In the genomic region with DNA sequence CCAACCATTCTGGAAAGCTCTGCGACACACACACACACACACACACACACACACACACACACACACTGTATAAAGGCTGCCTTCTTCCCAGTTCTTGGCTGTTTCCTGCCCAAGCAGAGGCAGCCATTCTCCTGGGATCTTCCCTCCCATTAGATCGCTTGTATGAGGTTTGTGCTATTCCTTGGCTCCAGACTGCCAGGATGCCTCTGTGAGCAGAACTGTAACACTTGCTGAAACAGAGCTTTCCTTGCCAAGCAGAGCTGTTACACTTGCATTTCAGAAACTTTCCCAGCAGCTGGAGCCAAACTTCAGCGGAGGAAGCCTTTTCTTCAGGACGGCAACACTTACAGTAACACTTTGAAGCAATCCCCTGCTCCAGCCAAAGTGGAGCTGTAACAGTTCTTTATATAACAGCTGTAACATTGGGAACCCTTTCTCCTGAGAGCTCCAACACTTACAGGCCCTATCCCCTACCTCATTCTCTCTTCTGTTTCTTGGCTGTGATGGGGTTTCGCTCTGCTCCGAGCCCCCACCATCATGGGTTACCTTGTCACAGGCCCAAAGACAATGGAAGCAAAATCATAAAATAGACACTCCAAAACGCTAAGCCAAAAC, we compare ENCODE assay signal across 10 mouse cellular contexts.
DNase-seq lines count a peak whose midpoint lies in the region; ATAC-seq lines count a peak whose summit lies in the region.
"Had no signal": no experiment of that assay in that cellular context is flagged by ENCODE, and none has a peak within 500 bp of the region (broad histone marks: within the 10 kb centered on the region; RNA-seq: fewer than 3 reads in every experiment).

No protein-coding gene starts in this region.

- H3K4me1 ChIP-seq in embryonic facial prominence, embryonic 15.5 days: no peaks in the 10 kb centered on the region
- no peaks in the 10 kb centered on the region for H3K4me1 ChIP-seq in midbrain, embryonic 11.5 days (ENCODE audit: control insufficient read depth, insufficient read depth, low read length)
- H3K4me1 ChIP-seq in hindbrain, embryonic 11.5 days (replicated peaks; ENCODE audit: control insufficient read depth, insufficient read depth, low read length): no peaks in the 10 kb centered on the region
- H3K4me1 ChIP-seq: midbrain, embryonic 13.5 days had no signal

- no peak overlapping the region for H3K9ac ChIP-seq in embryonic facial prominence, embryonic 15.5 days
- no peak overlapping the region for H3K9ac ChIP-seq in midbrain, embryonic 11.5 days (ENCODE audit: low read length)
- no peak overlapping the region for H3K9ac ChIP-seq in hindbrain, embryonic 11.5 days (ENCODE audit: low read depth, low read length)
- H3K9ac ChIP-seq: midbrain, embryonic 13.5 days had no signal

- no peak overlapping the region for H3K27ac ChIP-seq in embryonic facial prominence, embryonic 15.5 days (replicated peaks)
- H3K27ac ChIP-seq in midbrain, embryonic 11.5 days (ENCODE audit: low read depth, low read length): no peak overlapping the region
- H3K27ac ChIP-seq in hindbrain, embryonic 11.5 days (ENCODE audit: low read depth, low read length): no peak overlapping the region
- H3K27ac ChIP-seq: midbrain, embryonic 13.5 days had no signal

- peak; percentile 1 for DNase-seq in kidney, adult 11 months
- DNase-seq in kidney, adult 9 months: no peak
- DNase-seq in heart, postnatal 10 days: peak; percentile 60 to 64
- peak; percentile 1 for DNase-seq in lung, postnatal 25 days (ENCODE audit: low spot score)
- no peak for DNase-seq in embryo, embryonic 10 days (ENCODE audit: low spot score)
- DNase-seq in midbrain, embryonic 11.5 days (ENCODE audit: low spot score, missing footprints): no peak
- no peak for DNase-seq in hindbrain, embryonic 11.5 days (ENCODE audit: low spot score)
- DNase-seq: cerebellum, adult 8-10 months had no signal

- H3K4me2 ChIP-seq in embryonic facial prominence, embryonic 15.5 days (replicated peaks): no peak overlapping the region
- H3K4me2 ChIP-seq in midbrain, embryonic 11.5 days: no peak overlapping the region
- H3K4me2 ChIP-seq in hindbrain, embryonic 11.5 days (replicated peaks; ENCODE audit: low read depth, low read length): no peak overlapping the region
- H3K4me2 ChIP-seq: midbrain, embryonic 13.5 days had no signal

- intact Hi-C loops in heart, postnatal 10 days (cut with DNase I): no loop called here

- no peaks in the 10 kb centered on the region for H3K9me3 ChIP-seq in embryonic facial prominence, embryonic 15.5 days (replicated peaks)
- no peaks in the 10 kb centered on the region for H3K9me3 ChIP-seq in midbrain, embryonic 11.5 days (ENCODE audit: control insufficient read depth, low read length)
- no peaks in the 10 kb centered on the region for H3K9me3 ChIP-seq in hindbrain, embryonic 11.5 days (ENCODE audit: control insufficient read depth, low read length)
- H3K9me3 ChIP-seq: midbrain, embryonic 13.5 days had no signal

- H3K27me3 ChIP-seq in embryonic facial prominence, embryonic 15.5 days: no peaks in the 10 kb centered on the region
- H3K27me3 ChIP-seq in midbrain, embryonic 11.5 days (ENCODE audit: control insufficient read depth, insufficient read depth, low read length): no peaks in the 10 kb centered on the region
- no peaks in the 10 kb centered on the region for H3K27me3 ChIP-seq in hindbrain, embryonic 11.5 days (ENCODE audit: control insufficient read depth, insufficient read depth, low read length)
- H3K27me3 ChIP-seq: midbrain, embryonic 13.5 days had no signal

- ATAC-seq in embryonic facial prominence, embryonic 15.5 days (ENCODE audit: insufficient number of reproducible peaks, low FRiP score, low TSS enrichment, low read depth): peak; percentile 43; the same call in 1 of the 2 replicates
- no peak for ATAC-seq in midbrain, embryonic 11.5 days (ENCODE audit: low FRiP score)
- no peak for ATAC-seq in hindbrain, embryonic 11.5 days (ENCODE audit: low FRiP score)
- ATAC-seq: midbrain, embryonic 13.5 days had no signal

- H3K36me3 ChIP-seq in embryonic facial prominence, embryonic 15.5 days: no peaks in the 10 kb centered on the region
- H3K36me3 ChIP-seq in midbrain, embryonic 11.5 days (ENCODE audit: control insufficient read depth, insufficient read depth, low read length): no peaks in the 10 kb centered on the region
- no peaks in the 10 kb centered on the region for H3K36me3 ChIP-seq in hindbrain, embryonic 11.5 days (ENCODE audit: control insufficient read depth, insufficient read depth, low read length)
- H3K36me3 ChIP-seq: midbrain, embryonic 13.5 days had no signal

- H3K4me3 ChIP-seq in embryonic facial prominence, embryonic 15.5 days (replicated peaks): no peak overlapping the region
- H3K4me3 ChIP-seq in midbrain, embryonic 11.5 days (ENCODE audit: low read depth, low read length): no peak overlapping the region
- no peak overlapping the region for H3K4me3 ChIP-seq in hindbrain, embryonic 11.5 days (ENCODE audit: low read depth, low read length)
- H3K4me3 ChIP-seq: midbrain, embryonic 13.5 days had no signal

- 72% methylated on average over 7 of the region's 7 CpGs for WGBS in embryonic facial prominence, embryonic 15.5 days
- WGBS in midbrain, embryonic 11.5 days: 92% methylated on average over 7 of the region's 7 CpGs
- WGBS in hindbrain, embryonic 11.5 days: 91% methylated on average over 7 of the region's 7 CpGs

Comparison
In these comparisons a context has a peak if more than half of its experiments do, and no peak if none do; other contexts are left out.
1. DNase-seq: peak in kidney, adult 11 months (single experiment), heart, postnatal 10 days (2 of 2) and lung, postnatal 25 days (single experiment); none in kidney, adult 9 months (single experiment), embryo, embryonic 10 days (single experiment), midbrain, embryonic 11.5 days (single experiment) and hindbrain, embryonic 11.5 days (single experiment).